Mouse (Mus musculus): Measurements from ENCODE around the gene Olfr521. TPM values are rescaled to one million over a fixed set of nuclear protein-coding genes. Genes with fewer than 3 reads are reported as not detected.
A peak's percentile ranks its signal among the peaks of the same experiment; 100 is the strongest.
"Not testable (repeated sequence)": the region's sequence is repeated elsewhere in the genome, so short reads cannot be mapped to it uniquely, and the experiment has no call there.

The Olfr521 gene
- total RNA-seq (2017) = not detected in 2 replicates

- no peak for ATAC-seq (ENCODE audit: extremely low read depth, insufficient number of reproducible peaks, low FRiP score, poor library complexity, severe bottlenecking)
These were observed at the start of gene Olfr521 for GRCm38 (mm10) chr7:99763207-99763606. Olfr521 (plus strand) TSS chr7:99763507.

DNA sequence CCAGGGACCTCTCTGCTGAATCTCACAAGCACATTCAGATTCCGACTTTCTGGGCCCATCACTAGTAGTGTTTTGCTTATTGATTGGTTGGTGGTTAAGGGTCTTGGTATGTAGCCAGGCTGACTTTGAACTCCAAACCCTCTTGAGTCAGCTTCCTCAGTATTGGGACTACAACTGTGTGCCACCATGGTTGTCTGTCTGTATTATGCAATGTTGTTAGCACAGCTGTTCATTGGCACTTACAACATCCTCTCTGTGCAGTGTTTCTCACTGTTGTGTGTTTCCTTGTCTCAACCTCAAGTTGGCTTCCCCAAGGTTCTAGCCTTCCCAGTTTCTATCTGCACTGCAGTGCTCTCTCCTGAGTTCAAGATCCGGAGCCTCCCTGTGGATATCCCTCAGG lies 46.8 kb upstream of the Olfr521 start:
- ATAC-seq (ENCODE audit: extremely low read depth, insufficient number of reproducible peaks, low FRiP score, poor library complexity, severe bottlenecking) = no peak

GRCm38 (mm10) chr7:99729973-99730372 lies 33.3 kb upstream of the Olfr521 start, which contains the start of gene Olfr520:
Olfr520 (plus strand) TSS chr7:99730273.
- ATAC-seq (ENCODE audit: extremely low read depth, insufficient number of reproducible peaks, low FRiP score, poor library complexity, severe bottlenecking) = no peak

GRCm38 (mm10) chr7:99734612-99735011 lies 28.7 kb upstream of the Olfr521 start:
- ATAC-seq (ENCODE audit: extremely low read depth, insufficient number of reproducible peaks, low FRiP score, poor library complexity, severe bottlenecking) = no peak

DNA sequence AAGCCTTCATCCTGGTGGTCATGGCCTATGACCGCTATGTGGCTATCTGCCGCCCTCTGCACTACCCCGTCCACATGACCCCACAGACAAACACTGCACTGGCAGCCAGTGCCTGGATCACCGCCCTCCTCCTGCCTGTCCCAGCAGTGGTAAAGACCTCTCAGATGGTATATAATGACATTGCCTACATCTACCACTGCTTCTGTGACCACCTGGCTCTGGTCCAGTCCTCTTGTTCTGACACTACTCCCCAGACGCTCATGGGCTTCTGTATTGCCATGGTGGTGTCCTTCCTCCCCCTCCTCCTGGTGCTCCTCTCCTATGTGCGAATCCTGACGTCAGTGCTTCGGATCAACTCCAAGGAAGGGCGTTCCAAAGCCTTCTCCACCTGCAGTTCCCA lies 27.8 kb upstream of the Olfr521 start:
- not testable (repeated sequence) for ATAC-seq (ENCODE audit: extremely low read depth, insufficient number of reproducible peaks, low FRiP score, poor library complexity, severe bottlenecking)

- no peak for ATAC-seq (ENCODE audit: extremely low read depth, insufficient number of reproducible peaks, low FRiP score, poor library complexity, severe bottlenecking)
These were observed 24.0 kb upstream of the Olfr521 start for GRCm38 (mm10) chr7:99739276-99739675.

- no peak for ATAC-seq (ENCODE audit: extremely low read depth, insufficient number of reproducible peaks, low FRiP score, poor library complexity, severe bottlenecking)
These were observed 18.1 kb downstream of the Olfr521 start for GRCm38 (mm10) chr7:99781385-99781784.

- no peak for ATAC-seq (ENCODE audit: extremely low read depth, insufficient number of reproducible peaks, low FRiP score, poor library complexity, severe bottlenecking)
These were observed 18.6 kb downstream of the Olfr521 start for GRCm38 (mm10) chr7:99781916-99782315.

- no peak for ATAC-seq (ENCODE audit: extremely low read depth, insufficient number of reproducible peaks, low FRiP score, poor library complexity, severe bottlenecking)
These were observed 20.1 kb downstream of the Olfr521 start for GRCm38 (mm10) chr7:99783421-99783820.

GRCm38 (mm10) chr7:99785553-99785952 lies 22.2 kb downstream of the Olfr521 start:
- ATAC-seq (ENCODE audit: extremely low read depth, insufficient number of reproducible peaks, low FRiP score, poor library complexity, severe bottlenecking) = no peak

DNA sequence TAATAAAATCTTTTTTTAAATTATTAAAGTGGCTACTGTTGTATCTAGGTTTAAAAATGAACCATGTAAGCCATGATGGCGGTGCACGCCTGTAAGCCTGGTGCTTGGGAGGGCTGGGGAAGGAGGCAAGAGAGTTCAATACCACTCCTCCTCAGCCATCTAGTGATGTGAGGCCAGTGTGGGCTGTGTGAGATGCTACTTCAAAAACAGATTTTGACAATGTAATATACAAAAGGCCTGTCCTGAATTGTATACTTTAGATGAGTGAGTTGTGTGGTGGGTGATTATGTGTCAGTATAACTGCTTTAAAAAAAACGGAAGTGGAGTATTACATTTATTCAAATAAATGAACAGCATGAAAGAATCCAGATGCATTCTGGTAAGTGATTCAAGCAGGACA lies 23.5 kb downstream of the Olfr521 start:
- no peak for ATAC-seq (ENCODE audit: extremely low read depth, insufficient number of reproducible peaks, low FRiP score, poor library complexity, severe bottlenecking)

- ATAC-seq (ENCODE audit: extremely low read depth, insufficient number of reproducible peaks, low FRiP score, poor library complexity, severe bottlenecking) = no peak
These were observed 24.6 kb downstream of the Olfr521 start for GRCm38 (mm10) chr7:99787935-99788334.

GRCm38 (mm10) chr7:99788563-99788962 lies 25.3 kb downstream of the Olfr521 start:
- ATAC-seq (ENCODE audit: extremely low read depth, insufficient number of reproducible peaks, low FRiP score, poor library complexity, severe bottlenecking) = no peak

- ATAC-seq (ENCODE audit: extremely low read depth, insufficient number of reproducible peaks, low FRiP score, poor library complexity, severe bottlenecking) = no peak
These were observed 27.5 kb downstream of the Olfr521 start for GRCm38 (mm10) chr7:99790816-99791215.

GRCm38 (mm10) chr7:99794096-99794495 lies 30.8 kb downstream of the Olfr521 start:
- ATAC-seq (ENCODE audit: extremely low read depth, insufficient number of reproducible peaks, low FRiP score, poor library complexity, severe bottlenecking) = no peak

GRCm38 (mm10) chr7:99795192-99795981 lies 32.1 kb downstream of the Olfr521 start:
- peak; percentile 78 for ATAC-seq (ENCODE audit: extremely low read depth, insufficient number of reproducible peaks, low FRiP score, poor library complexity, severe bottlenecking)

DNA sequence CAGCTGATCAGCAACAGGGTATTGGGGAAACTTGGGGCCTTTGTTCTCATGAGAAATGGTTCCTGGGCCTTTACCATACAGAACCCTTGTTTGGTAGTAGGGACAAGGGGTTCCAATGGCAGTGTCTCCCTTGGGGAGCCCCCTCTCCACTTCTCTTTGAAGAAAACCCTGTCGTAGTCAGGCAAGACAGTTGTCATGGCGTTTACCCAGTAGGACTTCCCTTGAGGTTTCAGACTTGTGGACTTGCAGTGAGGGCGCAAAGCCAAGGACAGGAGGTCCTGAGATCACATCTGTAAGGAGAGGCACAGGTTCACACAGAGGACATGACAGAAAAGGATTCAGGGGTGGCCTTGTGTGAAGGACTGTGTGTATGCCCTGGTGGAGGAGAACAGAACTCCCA lies 33.2 kb downstream of the Olfr521 start:
- no peak for ATAC-seq (ENCODE audit: extremely low read depth, insufficient number of reproducible peaks, low FRiP score, poor library complexity, severe bottlenecking)

DNA sequence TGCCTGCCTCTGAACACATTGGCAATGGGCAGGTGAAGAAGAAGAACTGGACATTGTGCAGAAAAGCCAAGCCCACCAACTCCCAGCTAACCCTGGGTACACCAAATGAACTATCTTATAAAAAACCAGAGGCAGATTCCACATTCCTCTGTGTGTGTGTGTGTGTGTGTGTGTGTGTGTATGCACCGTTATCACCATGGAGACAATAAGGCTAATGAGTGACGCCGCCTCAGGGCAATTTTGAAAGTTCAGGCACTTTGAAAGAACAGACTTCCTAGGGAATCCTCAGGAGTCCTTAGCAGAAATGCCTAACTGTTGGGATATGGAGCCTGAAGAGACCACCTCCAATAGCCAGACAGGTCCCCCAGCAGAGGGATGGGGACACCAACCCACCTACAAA lies 34.0 kb downstream of the Olfr521 start:
- no peak for ATAC-seq (ENCODE audit: extremely low read depth, insufficient number of reproducible peaks, low FRiP score, poor library complexity, severe bottlenecking)

GRCm38 (mm10) chr7:99797911-99798647 lies 34.8 kb downstream of the Olfr521 start:
- peak; percentile 49; the same call in 1 of the 2 replicates for ATAC-seq (ENCODE audit: extremely low read depth, insufficient number of reproducible peaks, low FRiP score, poor library complexity, severe bottlenecking)

GRCm38 (mm10) chr7:99799118-99799517 lies 35.8 kb downstream of the Olfr521 start:
- ATAC-seq (ENCODE audit: extremely low read depth, insufficient number of reproducible peaks, low FRiP score, poor library complexity, severe bottlenecking) = no peak

All from neutrophil, adult 5-6 weeks (primary cell).